Mouse (Mus musculus): ENCODE measurements around the gene 4930402F06Rik. TPM values are rescaled to one million over a fixed set of nuclear protein-coding genes. Genes with fewer than 3 reads are reported as not detected.

The 4930402F06Rik gene
- total RNA-seq, 2 experiments from 2014 or later: not detected

DNA sequence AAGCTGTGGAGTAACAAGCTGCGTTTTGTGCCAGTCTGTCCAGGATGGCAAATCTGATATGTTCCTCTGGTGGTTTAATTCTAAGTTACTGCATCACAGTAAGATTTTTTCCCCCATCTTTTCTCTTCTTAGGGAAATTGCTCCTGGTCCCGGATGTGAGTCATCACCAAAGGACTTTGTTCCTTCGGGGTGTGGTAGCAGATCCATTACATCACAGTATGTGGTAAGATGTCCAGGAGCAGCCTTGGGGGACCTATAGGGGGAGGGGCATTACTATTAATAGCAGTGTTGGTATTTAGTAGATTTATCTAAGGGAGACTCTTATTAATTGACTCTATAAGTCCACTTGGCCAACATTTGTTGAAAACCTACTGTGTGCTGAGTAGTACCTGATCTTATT is 54.4 kb downstream of the 4930402F06Rik start:
- no peak for DNase-seq (ENCODE audit: low spot score in 2 of 2)

DNA sequence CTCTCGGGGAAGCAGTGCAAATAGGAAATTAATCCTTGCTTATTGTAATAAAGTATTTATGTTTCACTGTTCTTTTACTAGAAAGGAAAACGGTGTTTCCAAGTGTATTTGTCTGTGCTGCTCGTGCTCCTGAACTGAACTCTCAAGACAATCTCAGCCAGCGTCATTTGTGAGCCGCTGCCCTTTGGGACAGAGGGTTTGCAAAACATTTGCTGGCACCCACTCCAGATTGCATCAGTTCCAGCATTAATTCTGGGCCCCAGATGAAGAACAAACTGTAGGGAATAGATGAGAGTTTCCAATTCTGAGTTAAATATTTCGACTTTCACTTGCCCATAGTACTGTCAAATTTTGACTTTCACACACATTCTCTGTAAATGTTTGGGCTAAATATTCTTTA is 58.3 kb downstream of the 4930402F06Rik start:
- DNase-seq (ENCODE audit: low spot score in 2 of 2): no peak

DNA sequence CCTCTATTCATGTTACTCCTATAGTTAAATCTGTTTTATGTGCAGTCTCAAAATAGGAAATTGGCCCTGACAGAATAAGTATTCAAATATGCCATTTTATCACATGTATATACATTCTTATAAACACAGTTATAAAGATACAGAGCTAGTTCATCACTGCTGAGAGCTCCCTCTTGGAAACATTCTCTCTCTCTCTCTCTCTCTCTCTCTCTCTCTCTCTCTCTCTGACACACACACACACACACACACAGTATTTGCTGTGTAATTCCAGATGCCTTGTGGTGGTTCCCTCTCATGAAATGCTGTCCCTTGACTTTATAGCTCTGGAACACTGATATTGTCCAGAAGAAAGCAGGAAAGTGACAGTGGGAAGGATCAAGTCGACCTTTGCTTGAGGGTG is 58.9 kb downstream of the 4930402F06Rik start:
- DNase-seq (ENCODE audit: low spot score in 2 of 2): no peak

DNA sequence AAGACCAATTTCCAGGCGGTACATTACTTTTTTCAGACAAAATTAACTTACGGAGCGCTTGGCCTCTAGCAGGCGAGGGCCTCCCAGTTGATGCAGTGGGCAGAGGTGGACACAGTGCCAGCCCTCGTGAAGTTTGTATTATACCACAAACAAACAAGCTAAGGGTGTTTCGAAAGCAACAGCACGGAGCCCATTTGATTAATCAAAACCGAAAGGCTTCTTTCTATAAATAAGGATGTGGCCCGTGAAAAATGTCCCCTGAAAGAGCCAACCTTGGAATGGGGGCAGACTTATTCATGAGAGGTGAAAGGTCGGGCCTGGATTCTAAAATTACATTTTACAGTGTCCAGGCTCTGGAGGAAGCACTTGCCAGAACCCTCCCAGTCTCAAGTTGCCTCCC is 59.6 kb downstream of the 4930402F06Rik start:
- DNase-seq (ENCODE audit: low spot score in 2 of 2): no peak

DNA sequence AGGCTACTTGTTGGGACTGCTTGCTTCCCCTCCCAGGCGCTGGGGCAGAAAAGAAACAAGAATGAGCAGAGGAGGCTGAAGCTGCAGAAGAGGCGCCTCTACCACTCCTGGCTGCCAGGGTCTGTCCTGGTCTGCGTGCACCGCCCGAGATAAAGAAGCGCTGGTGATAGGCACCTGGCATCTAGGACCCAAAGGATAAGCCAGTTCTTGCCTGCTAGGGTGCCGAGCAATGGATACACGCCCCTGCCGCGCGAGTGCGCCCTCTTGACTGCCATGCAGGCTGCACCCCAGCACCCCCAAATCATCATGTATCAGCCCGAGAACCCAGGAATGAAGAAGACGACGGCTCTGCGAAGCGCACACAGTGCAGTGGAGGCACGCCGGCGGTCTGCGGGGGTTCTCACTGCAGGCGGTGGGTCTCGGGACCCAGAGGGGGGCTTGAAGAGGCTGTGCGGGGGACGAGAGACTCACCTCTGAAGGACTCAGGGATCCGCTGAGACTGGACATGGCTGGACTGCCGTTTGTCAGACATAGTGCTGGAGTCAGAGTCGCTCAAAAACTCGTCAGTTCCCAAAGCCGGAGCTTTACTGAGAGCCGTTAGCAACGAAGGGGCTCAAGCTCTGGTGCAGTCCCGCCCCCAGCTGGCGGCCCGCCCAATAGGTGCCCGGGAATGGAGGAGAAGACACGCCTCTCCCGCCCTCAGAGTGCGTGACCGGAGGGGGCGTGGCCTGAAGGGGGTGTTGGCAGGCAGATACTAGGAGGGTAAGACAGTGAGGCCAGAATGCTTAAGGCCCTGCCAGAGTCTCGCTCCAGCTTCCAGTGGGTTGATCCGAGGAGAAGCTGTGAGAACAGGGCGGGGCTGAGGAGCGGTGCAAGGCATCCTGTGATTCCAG is 60.3 kb downstream of the 4930402F06Rik start, which contains the start of gene Stom:
TSS of gene Stom (minus strand) at position 589 of the 893 bp plus-strand sequence.
- DNase-seq (ENCODE audit: low spot score in 2 of 2): peak; percentile 100

DNA sequence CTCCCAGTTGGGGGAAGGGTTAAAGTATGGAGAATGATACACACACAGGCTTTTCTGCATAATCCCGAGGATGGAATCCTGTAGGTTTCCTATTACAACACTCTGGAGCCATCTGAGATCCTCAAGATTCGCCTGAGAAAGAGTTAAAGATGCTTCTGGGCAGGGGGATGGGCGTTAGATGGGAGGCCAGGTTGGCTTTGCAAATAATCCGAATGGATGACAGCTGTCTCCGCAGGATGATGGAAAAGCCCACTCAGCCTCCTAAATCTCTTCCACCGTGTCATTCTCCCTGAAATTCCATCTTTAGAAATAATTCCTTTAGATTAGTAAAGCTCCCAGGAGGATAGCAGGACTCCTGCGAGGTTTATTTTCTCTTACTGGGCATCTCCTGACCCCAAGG is 61.4 kb downstream of the 4930402F06Rik start:
- no peak for DNase-seq (ENCODE audit: low spot score in 2 of 2)

DNA sequence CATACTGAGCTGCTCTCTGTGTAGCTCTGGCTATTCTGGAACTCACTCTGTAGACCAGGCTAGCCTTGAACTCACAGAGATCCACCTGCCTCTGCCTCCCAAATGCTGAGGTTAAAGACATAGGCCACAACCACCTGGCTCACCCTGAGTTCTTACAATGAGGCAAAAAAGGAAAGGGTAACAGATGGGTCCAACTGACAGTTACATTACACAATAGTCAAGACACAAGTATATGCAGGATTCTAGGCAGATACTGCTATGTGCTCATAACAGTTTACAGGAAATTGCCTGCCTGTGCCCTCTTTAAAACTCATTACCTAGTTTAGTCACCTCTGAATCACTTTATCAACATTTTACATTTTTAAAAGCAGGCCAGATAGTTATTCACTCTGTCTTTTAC is 63.3 kb downstream of the 4930402F06Rik start:
- no peak for DNase-seq (ENCODE audit: low spot score in 2 of 2)

DNA sequence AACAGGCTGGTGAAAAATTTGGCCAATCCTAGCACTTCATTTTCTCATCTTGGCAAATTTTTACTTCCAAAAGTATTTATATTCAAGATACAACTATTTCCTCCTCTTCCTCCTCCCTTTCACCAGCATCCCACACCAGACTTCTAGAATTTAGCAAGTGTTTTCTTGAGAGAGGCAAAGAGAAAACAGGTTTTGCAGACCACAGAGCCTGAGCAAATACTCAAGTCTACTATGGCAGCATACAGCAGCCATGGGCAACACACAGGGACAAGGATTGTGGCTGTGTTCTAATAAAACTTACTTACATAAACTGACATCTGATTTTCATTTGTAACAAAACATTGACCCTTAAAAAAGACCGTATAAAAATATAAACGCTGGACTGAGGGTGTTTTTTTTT is 65.8 kb downstream of the 4930402F06Rik start:
- DNase-seq (ENCODE audit: low spot score in 2 of 2): no peak

DNA sequence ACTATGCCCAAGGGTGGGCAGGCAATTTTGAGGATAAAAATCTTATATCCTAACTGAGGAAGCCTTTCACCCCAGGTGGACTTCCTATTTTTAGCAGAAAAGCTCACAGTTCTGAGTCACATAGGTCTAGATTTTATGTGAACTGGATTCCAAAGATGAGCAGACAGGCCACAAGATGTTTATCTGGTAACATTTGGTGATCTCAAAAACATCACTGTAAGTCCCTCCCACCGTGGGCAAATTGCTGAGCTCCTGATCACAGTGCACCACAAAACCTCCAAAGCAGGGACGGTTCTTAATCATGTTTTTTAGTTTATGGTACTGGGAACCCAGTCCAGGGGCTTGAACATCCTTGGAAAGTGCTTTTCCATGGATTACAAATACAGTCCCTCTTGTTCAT is 67.9 kb downstream of the 4930402F06Rik start:
- no peak for DNase-seq (ENCODE audit: low spot score in 2 of 2)

DNA sequence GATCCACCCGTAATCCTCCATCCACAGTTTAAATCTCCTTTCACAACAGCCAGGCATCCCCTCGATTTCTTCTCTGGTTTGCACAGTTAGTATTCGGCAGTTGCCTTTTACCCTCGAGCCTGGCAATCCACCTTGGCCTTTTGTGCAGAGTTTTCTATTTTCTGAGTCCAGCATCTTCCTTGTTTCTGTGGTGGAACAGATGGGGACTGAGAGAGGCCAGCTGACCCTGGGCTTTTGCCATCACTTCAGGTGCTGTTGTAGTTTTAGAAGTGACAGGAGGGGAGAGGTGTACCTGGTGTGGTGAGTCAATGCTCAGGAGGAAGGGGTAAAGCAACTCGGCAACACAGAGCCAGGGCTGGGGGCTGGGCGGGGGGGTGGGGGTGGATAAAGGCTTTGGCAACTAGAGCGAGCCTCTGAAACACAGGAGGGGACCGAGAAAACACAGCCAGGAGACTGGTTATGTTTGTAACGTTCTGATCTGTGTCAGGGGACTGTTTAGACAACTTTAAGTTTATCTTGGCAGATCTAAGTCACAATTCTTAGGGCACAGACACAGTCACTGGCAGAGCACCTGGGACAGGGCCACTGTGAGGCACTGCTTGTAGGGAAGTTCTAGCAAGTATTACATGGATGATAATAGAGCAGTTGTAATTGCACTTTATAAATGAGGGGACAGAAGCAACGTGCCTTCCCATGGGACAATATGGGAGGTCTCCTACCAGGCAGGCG is 68.7 kb downstream of the 4930402F06Rik start:
- DNase-seq (ENCODE audit: low spot score in 2 of 2): no peak

DNA sequence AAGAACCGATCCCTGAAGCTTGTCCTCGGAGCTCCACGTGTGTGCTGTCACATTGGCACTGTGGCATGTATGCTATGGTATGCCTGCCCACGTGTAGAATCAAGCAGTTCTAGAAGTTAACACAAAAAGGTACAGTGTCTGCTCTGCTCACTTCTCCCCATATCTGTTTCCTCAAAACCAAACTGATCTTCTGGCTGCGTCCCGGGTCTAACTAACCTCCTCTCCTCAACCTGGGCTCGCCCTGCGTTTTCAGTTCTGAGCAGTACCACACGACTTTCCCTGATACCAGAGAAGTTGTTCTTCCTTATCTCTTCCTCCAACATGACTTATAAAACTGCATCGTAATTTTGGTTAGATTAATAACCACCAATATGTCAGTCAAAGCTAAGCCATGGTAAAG is 69.4 kb downstream of the 4930402F06Rik start:
- no peak for DNase-seq (ENCODE audit: low spot score in 2 of 2)

DNA sequence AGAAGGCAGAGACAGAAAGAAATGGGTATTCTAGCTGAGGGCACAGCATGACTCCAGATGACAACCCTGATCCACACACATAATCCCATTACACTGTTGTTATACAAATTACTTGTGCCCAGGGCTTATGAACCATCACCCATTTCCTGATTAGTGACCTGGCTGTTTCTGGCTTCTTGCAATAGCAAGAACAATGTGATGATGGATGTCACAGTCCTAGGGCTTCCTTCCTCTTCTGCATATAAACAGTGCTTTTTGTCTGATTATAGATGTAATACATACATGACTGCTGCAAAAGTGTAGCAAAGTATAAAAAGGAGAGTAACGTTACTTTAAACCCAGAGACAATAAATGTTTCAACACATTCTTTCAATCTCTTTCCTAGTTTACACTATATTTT is 70.0 kb downstream of the 4930402F06Rik start:
- no peak for DNase-seq (ENCODE audit: low spot score in 2 of 2)

DNA sequence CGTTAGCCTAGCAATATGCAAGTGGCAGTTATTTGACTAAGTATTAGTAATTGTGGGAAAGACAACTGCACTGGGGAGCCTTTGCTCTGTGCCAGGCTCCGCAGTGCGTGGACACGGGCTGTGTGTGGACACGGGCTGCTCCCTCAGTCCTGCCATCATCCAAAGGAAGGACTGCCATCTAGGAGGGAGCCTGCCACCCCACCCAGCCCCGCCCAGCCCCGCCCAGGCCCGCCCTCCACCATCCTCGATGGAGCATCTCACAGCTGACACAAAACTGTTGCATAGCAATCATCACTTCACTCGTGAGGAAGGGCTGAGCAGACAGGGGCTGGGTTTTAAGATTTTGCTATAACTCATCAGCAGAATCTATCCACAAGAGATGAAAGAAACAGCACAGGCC is 71.0 kb downstream of the 4930402F06Rik start:
- no peak for DNase-seq (ENCODE audit: low spot score in 2 of 2)

Other genes starting within 250 kb of the 4930402F06Rik start
- 100 to 1,000 TPM; 187 to 226 TPM for gene Rab14, start 196.1 kb downstream of the 4930402F06Rik start, total RNA-seq (2021)
- gene Gsn, start 140.8 kb downstream of the 4930402F06Rik start, total RNA-seq (2021): 100 to 1,000 TPM; 364 to 767 TPM
- 10 to 100 TPM; 46.9 to 80.6 TPM for gene Stom, start 60.2 kb downstream of the 4930402F06Rik start, total RNA-seq (2021)
- not detected for gene 4930568D16Rik, start 29.4 kb downstream of the 4930402F06Rik start, total RNA-seq (2021)
- gene Ggta1, start 66.1 kb upstream of the 4930402F06Rik start, total RNA-seq (2021): 1 to 10 TPM; 9.4 to 9.8 TPM
- gene Dab2ip, start 161.1 kb upstream of the 4930402F06Rik start, total RNA-seq (2021): 10 to 100 TPM; 43.5 to 87.3 TPM